Mouse (Mus musculus): ENCODE measurements around the gene Plcg2. TPM values are rescaled to one million over a fixed set of nuclear protein-coding genes. Genes with fewer than 3 reads are reported as not detected.

Plcg2 gene
- total RNA-seq, 2 experiments from 2014 or later = 0.77 to 1.5 TPM

GRCm38 (mm10) chr8:117548453-117548852, 50.4 kb downstream of the Plcg2 start:
- DNase-seq = no peak

- no peak for DNase-seq
Measured at GRCm38 (mm10) chr8:117550529-117550928, 52.4 kb downstream of the Plcg2 start.

- no peak for DNase-seq
Measured at GRCm38 (mm10) chr8:117561014-117561413, 62.9 kb downstream of the Plcg2 start.

- DNase-seq = no peak
Measured at GRCm38 (mm10) chr8:117561735-117562361, 63.8 kb downstream of the Plcg2 start.

GRCm38 (mm10) chr8:117562445-117563014, 64.4 kb downstream of the Plcg2 start:
- DNase-seq = no peak

- peak; percentile 15 for DNase-seq
Measured at GRCm38 (mm10) chr8:117569409-117569808, 71.3 kb downstream of the Plcg2 start.

- no peak for DNase-seq
Measured at GRCm38 (mm10) chr8:117576291-117576785, 78.2 kb downstream of the Plcg2 start.

GRCm38 (mm10) chr8:117577059-117577458, 79.0 kb downstream of the Plcg2 start:
- no peak for DNase-seq

GRCm38 (mm10) chr8:117577883-117578282, 79.8 kb downstream of the Plcg2 start:
- no peak for DNase-seq

- DNase-seq = no peak
Measured at GRCm38 (mm10) chr8:117578856-117579255, 80.8 kb downstream of the Plcg2 start.

GRCm38 (mm10) chr8:117593862-117594261, 95.8 kb downstream of the Plcg2 start:
- DNase-seq = no peak

- no peak for DNase-seq
Measured at GRCm38 (mm10) chr8:117595001-117595400, 96.9 kb downstream of the Plcg2 start.

- DNase-seq = no peak
Measured at GRCm38 (mm10) chr8:117596777-117597176, 98.7 kb downstream of the Plcg2 start.

- DNase-seq = no peak
Measured at GRCm38 (mm10) chr8:117600839-117601238, 102.7 kb downstream of the Plcg2 start.

- DNase-seq = no peak
Measured at GRCm38 (mm10) chr8:117604101-117604500, 106.0 kb downstream of the Plcg2 start.

GRCm38 (mm10) chr8:117604671-117605070, 106.6 kb downstream of the Plcg2 start:
- DNase-seq = no peak

- no peak for DNase-seq
Measured at GRCm38 (mm10) chr8:117605201-117605600, 107.1 kb downstream of the Plcg2 start.

- no peak for DNase-seq
Measured at GRCm38 (mm10) chr8:117610506-117610905, 112.4 kb downstream of the Plcg2 start.

GRCm38 (mm10) chr8:117612861-117613260, 114.8 kb downstream of the Plcg2 start:
- no peak for DNase-seq

- DNase-seq = no peak
Measured at GRCm38 (mm10) chr8:117626040-117626838, 128.1 kb downstream of the Plcg2 start.

- no peak for DNase-seq
Measured at GRCm38 (mm10) chr8:117627096-117627495, 129.0 kb downstream of the Plcg2 start.

GRCm38 (mm10) chr8:117632532-117632931, 134.4 kb downstream of the Plcg2 start:
- no peak for DNase-seq

- DNase-seq = no peak
Measured at GRCm38 (mm10) chr8:117634406-117634805, 136.3 kb downstream of the Plcg2 start.

All from gastrocnemius, postnatal 25 days (tissue).